Mouse (Mus musculus) right cerebral cortex, postnatal 4 days (tissue): Measurements from ENCODE around the gene Cib3.

Experiments used
- DNase-seq: peaks from one replicate; pipeline ENCODE4 v3.0.0-alpha.2; 2022

Gene Cib3

GRCm38 (mm10) chr8:72208582-72208981, 4.1 kb downstream of the Cib3 start:
- DNase-seq = no peak

- DNase-seq = no peak
Observed at GRCm38 (mm10) chr8:72197997-72198396, 14.6 kb downstream of the Cib3 start.

GRCm38 (mm10) chr8:72192065-72192464, 20.6 kb downstream of the Cib3 start:
- DNase-seq = no peak

DNA sequence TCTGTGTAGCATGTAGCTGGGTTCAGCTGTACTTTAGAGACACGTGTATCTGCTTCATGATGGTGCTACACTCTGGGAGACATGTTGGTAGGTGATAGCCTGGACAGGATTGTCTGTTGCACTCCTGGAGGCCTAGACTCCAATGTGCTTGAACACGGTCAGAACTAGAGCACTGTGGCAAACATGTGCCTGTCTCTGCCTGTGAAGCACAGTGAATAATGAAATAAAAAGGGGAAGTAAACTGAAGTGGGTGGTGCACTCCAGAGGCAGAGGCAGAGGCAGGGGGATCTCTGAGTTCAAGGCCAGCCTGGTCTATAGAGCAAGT, 22.5 kb downstream of the Cib3 start:
- no peak for DNase-seq

- no peak for DNase-seq
Observed at GRCm38 (mm10) chr8:72189417-72190214, 23.0 kb downstream of the Cib3 start, which contains the start of gene Hsh2d. Hsh2d (plus strand) TSS chr8:72189638.

- DNase-seq = no peak
Observed at GRCm38 (mm10) chr8:72187793-72188331, 24.8 kb downstream of the Cib3 start.

DNA sequence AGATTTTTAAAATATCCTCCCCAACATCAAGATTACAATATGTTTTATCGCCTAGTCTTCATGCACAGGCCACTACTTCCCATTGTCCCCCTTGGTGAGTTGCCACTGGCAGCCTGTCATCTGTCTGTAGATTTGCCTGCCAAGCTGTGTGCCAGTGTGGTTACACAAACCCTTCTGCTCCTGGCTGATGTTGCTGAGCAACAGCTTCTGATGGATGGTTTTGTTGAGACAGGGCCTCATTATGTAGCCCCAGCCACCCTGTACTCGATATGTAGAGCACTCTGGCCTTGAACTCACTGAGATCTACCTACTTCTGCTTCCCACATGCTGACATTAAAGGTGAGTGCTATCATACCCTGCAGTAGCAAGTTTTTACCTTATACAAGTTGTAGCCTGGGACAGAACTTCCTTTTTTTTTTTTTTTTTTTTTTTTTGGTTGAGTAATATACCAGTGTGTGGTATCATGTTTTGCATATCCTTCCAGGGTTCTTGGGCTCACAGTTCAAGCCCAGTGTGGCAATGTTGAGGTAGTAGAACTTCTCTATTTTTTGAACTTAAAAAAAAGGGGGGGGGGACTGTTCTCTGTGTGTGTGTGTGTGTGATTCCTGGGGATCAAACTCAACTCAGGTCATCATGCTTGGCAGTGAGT, 29.0 kb downstream of the Cib3 start:
- no peak for DNase-seq

DNA sequence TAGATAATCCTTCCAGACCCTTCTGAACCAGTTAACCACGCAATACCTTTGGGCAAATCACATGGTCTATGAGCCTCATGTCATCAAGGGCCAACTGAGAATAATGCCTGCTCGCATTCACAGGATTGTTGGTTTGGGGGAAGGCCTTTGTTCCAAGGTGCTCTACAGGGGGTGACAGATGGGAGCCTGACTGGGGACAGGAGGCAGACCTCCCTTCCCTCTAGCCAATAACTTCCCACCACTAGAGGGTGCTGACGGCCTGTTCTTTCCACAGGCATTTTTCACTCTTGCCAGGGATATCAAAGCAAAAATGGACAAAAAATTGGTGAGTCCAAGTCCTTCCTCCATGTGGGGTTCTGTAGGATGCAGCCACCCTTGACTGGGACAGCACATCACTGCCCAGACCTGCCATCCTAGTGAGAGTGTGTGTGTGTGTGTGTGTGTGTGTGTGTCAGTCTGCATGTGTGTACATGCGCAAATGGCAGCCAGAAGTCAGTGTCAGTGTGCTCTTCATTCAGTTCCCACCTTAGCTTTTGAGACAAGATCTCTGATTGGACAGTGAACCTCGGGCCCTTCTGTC, 35.2 kb downstream of the Cib3 start:
- DNase-seq = peak; percentile 73

DNA sequence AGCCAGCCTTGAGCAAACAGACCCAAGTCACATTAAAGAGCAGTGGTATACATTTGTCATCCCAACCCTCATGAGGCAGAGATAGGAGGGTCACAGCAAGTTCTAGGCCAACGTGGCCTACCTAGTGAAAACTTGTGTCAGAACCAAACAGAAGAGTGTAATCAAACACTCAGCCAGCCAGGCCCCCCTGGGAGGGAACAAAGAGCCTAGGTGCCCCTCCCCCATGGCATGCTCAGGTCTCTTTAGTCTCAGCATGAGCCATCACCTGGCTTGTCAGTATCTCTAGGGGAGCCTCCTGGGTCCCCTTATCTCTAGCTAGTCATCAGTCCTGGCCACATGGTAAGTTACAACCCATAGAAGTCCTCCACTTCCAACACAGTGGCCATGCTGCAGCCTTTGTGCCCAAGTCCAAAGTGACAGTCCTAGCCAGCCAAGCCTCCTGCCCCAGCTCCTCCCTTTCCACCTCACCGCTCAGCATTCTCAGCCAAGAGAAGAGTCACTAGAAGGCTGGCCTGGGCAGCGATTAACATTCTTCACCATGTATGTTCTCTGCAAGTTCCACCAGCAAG, 42.9 kb downstream of the Cib3 start:
- DNase-seq = no peak

DNA sequence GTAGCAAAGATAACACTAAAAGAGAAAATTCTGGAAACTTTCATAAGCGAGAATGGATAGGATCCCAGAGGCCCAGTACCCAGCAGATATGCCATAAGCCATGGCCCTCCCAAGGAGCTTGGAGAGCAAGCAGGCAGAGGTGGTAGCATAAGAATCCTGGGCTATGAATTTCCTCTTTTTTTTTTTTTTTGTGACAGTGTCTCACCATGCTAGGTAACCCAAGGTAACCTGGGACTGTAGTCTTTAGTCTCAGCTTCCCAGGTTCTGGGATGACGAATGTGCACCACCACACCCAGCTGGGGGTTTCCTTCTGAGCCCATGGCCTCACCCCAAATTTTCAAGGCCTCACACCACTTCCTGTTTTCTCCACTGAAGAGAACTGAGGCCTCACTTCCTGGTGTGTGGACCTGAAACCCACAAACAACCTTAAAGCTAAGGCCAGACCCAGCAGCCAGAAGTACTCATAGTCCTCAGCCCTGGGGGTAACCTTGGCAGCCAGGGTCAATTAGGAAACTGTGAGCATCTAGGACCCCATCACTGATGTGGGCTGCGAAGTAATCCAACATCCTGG, 43.5 kb downstream of the Cib3 start:
- no peak for DNase-seq

- no peak for DNase-seq
Observed at GRCm38 (mm10) chr8:72162821-72163220, 49.8 kb downstream of the Cib3 start.

- peak; percentile 100 for DNase-seq
Observed at GRCm38 (mm10) chr8:72160707-72161697, 51.6 kb downstream of the Cib3 start, which contains the start of gene Rab8a. Rab8a (plus strand) TSS chr8:72161200.

GRCm38 (mm10) chr8:72160007-72160406, 52.6 kb downstream of the Cib3 start:
- no peak for DNase-seq

- DNase-seq = no peak
Observed at GRCm38 (mm10) chr8:72158726-72159125, 53.9 kb downstream of the Cib3 start.

- DNase-seq = no peak
Observed at GRCm38 (mm10) chr8:72158096-72158495, 54.5 kb downstream of the Cib3 start.
